Mouse (Mus musculus) erythroblast, embryonic 14.5 days (primary cell): Measurements from ENCODE around the gene Ciz1.
"Not testable (repeated sequence)": the region's sequence is repeated elsewhere in the genome, so short reads cannot be mapped to it uniquely, and the experiment has no call there.

Experiments used
- GATA1 ChIP-seq: IDR thresholded peaks from 2 replicates; pipeline ENCODE4 v1.6.1; 2012; ENCODE audit warnings: low read length, inconsistent platforms, mixed read lengths
- TAL1 ChIP-seq: IDR thresholded peaks from 3 replicates; pipeline ENCODE4 v1.6.1; 2012; ENCODE audit warnings: low read length, inconsistent platforms, mixed read lengths

- not testable (repeated sequence) for TF ChIP-seq GATA1, TAL1
Observed at GRCm38 (mm10) chr2:32362274-32362673, 10.1 kb downstream of the Ciz1 start.
